Mouse (Mus musculus): Measurements from ENCODE around the gene Nt5c3b.

- no peak for TF ChIP-seq CTCF (IDR thresholded peaks at IDR 0.05; ENCODE audit: low read depth)
- no peak for TF ChIP-seq EP300 (IDR thresholded peaks at IDR 0.05; ENCODE audit: low read depth)
Observed at GRCm38 (mm10) chr11:100421537-100421936, 20.1 kb downstream of the Nt5c3b start.
